Mouse (Mus musculus): ENCODE results near the gene Rpain.

- TF ChIP-seq CTCF (IDR thresholded peaks at IDR 0.05; ENCODE audit: low read depth, low read length) (no peak), POLR2A (IDR thresholded peaks at IDR 0.05; ENCODE audit: extremely low read depth, insufficient read depth, low read length) (no peak)
Observed at GRCm38 (mm10) chr11:70969271-70969794, 680 bp upstream of the Rpain start.
